ENCODE assay signal across 7 mouse cellular contexts in genomic region chr6:55972998-55973397, GRCm38 (mm10). TPM values are rescaled to one million over a fixed set of nuclear protein-coding genes. Genes with fewer than 3 reads are reported as not detected.
DNase-seq lines count a peak whose midpoint lies in the region; TF ChIP-seq lines count a peak whose summit lies in the region.

No protein-coding gene starts in this region.

- H3K4me3 ChIP-seq in layer of hippocampus, adult 2 months: no peak overlapping the region

- DNase-seq in layer of hippocampus, adult 2 months (ENCODE audit: low spot score in 2 of 2): peak; percentile 41 to 54
- no peak for DNase-seq in layer of hippocampus, adult 9-11 months
- DNase-seq in adipocyte (ENCODE audit: low spot score): peak; percentile 12
- peak; percentile 67 for DNase-seq in embryo, embryonic 10.5 days (ENCODE audit: low spot score)
- peak; percentile 7 to 18 for DNase-seq in kidney, postnatal 36 days
- DNase-seq in retina, postnatal 1 day: peak; percentile 78
- DNase-seq in thymus, postnatal 36 days: no peak

- H3K27ac ChIP-seq in layer of hippocampus, adult 2 months: no peak overlapping the region

- peak; percentile 74 for TF ChIP-seq CTCF in layer of hippocampus, adult 2 months (conservative IDR thresholded peaks at IDR 0.05)

RNA-seq across cellular contexts. Expression of gene Ppp1r17, which starts 44.3 kb away (rescaled TPM):
- total RNA-seq in layer of hippocampus, adult 2 months (2021): not detected

Comparison
In these comparisons a context has a peak if more than half of its experiments do, and no peak if none do; other contexts are left out.
1. DNase-seq: peak in layer of hippocampus, adult 2 months (2 of 2), adipocyte (single experiment), embryo, embryonic 10.5 days (single experiment), kidney, postnatal 36 days (2 of 2) and retina, postnatal 1 day (single experiment); none in layer of hippocampus, adult 9-11 months (single experiment) and thymus, postnatal 36 days (0 of 2).